Mouse (Mus musculus) intestine, embryonic 14.5 days (tissue): ENCODE data around the gene Zfp683. TPM values are rescaled to one million over a fixed set of nuclear protein-coding genes. Genes with fewer than 3 reads are reported as not detected.
A peak's percentile ranks its signal among the peaks of the same experiment; 100 is the strongest.

ENCODE experiments used
- ATAC-seq: fragments of 200-750 bp; cut with Nextera tagmentation; replicated peaks from 2 replicates; pipeline ENCODE4 v1.8.0; 2017; ENCODE audit warnings: low read depth, moderate number of reproducible peaks, moderate TSS enrichment, moderate library complexity; ENCODE audit not compliant: low FRiP score, low TSS enrichment
- DNase-seq: peaks from one replicate; pipeline ENCODE4 v3.0.0-alpha.2; 2018; ENCODE audit warnings: low spot score
- H3K27ac ChIP-seq: fragments of 300-500 bp; sonication (generic); 2 replicates; pipeline ENCODE4 v1.5.1; 2014; ENCODE audit warnings: low read depth, mild to moderate bottlenecking, control low read depth
- H3K27me3 ChIP-seq: fragments of 300-500 bp; sonication (generic); replicated peaks from 2 replicates; pipeline ENCODE4 v1.6.1; 2014; ENCODE audit warnings: low read length, control low read depth; ENCODE audit not compliant: control insufficient read depth, insufficient read depth
- H3K36me3 ChIP-seq: fragments of 300-500 bp; sonication (generic); 2 replicates; pipeline ENCODE4 v1.6.1; 2014; ENCODE audit warnings: low read length, control low read depth; ENCODE audit not compliant: control insufficient read depth, insufficient read depth
- H3K4me1 ChIP-seq: fragments of 300-500 bp; sonication (generic); replicated peaks from 2 replicates; pipeline ENCODE4 v1.6.1; 2014; ENCODE audit warnings: low read length, control low read depth, mixed read lengths; ENCODE audit not compliant: control insufficient read depth, insufficient read depth
- H3K4me2 ChIP-seq: fragments of 300-500 bp; sonication (generic); 2 replicates; pipeline ENCODE4 v1.6.1; 2014; ENCODE audit warnings: low read length
- H3K4me3 ChIP-seq: fragments of 300-500 bp; sonication (generic); 2 replicates; pipeline ENCODE4 v1.5.1; 2014; ENCODE audit warnings: low read depth, low read length, control low read depth, mixed read lengths
- H3K9ac ChIP-seq: fragments of 300-500 bp; sonication (generic); 2 replicates; pipeline ENCODE4 v1.6.1; 2014; ENCODE audit warnings: mild to moderate bottlenecking, low read length
- H3K9me3 ChIP-seq: fragments of 300-500 bp; sonication (generic); 2 replicates; pipeline ENCODE4 v1.6.1; 2016; ENCODE audit warnings: low read length, control low read depth; ENCODE audit not compliant: control insufficient read depth
- WGBS: fragments of 180-500 bp; shearing (Covaris S2); extraction: QIAGEN DNeasy Blood & Tissue Kit; methylation state at CpG from one replicate; pipeline ENCODE4 v1.1.7; 2014; 5-methylcytosine and 5-hydroxymethylcytosine counted together
- polyA plus RNA-seq: library from polyadenylated mRNA; unstranded; fragments of >200 nt; fragmentation: Nextera tagmentation; extraction: Ambion mirVana; gene quantifications from 2 replicates; pipeline ENCODE4 v1.2.1, GENCODE M21; 2014

Zfp683 gene
- polyA plus RNA-seq, 1 experiment from 2014 or later, result not detected

DNA sequence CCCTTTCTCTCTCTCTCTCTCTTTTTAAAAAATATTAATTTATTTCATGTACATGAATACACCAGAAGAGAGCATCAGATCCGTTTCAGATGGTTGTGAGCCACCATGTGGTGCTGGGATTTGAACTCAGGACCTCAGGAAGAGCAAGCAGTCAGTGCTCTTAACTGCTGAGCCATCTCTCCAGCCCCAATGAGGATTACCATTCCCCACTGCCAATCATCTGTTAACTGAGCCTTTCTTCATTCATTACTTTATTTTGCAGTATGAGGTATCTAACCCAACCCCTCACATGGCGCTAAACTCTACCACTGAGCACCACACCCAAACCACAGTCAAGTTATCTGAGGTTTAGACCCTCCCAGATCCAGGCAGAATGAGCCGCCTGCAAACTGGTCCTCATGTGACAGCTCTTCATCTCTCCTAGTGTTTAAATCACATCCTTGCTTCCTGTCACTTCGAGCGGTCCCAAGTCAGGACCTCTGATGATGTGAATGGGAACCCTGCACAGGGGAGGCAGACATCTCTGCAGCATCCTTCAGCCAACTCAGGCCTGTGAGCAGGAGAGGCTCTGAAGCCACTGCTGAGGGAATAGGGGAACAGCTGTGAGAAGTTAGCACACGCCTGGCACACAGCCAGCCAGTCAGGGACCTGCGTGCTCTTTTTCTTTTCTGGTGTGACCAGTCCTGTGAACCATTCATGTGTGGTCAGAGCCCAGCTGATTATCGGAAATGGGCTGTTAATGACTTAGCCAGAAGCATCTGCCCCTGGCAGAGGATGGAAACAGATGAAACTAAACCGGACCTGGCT, 12.1 kb upstream of the Zfp683 start:
- Histone ChIP-seq H3K9me3 (no peaks in the 10 kb centered on the region), H3K36me3 (no peaks in the 10 kb centered on the region), H3K4me3 (no peak overlapping the region), H3K27ac (no peak overlapping the region), H3K27me3 (no peaks in the 10 kb centered on the region), H3K4me2 (no peak overlapping the region), H3K4me1 (0 out of 2 replicates have a peak, but pooled peaks cover 4% of the 10 kb centered on the region), H3K9ac (no peak overlapping the region)
- WGBS, result 56% methylated on average over 9 of the region's 9 CpGs
- DNase-seq (no peak), ATAC-seq (no peak)

DNA sequence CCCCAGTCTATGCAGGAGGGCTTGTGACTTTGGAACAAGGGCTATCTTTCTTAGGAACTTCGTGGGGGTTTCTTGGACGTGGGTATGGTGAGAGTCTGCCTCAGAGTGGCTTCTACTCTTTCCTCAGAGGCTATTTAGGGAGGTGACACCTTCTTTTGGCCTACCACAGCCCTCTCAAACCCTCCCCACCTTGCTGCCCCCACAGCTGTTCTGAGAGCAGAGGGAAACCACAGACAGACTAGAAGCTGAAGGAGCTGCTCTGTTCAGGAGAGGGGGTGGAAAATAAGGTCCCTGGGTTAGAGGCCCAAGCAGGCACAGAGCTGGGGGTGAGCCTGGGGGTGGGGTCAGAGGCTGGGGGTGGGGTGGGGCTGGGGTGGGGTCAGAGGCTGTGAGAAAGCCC, 10.6 kb upstream of the Zfp683 start:
- no peak for DNase-seq
- Histone ChIP-seq H3K9me3 (no peaks in the 10 kb centered on the region), H3K36me3 (no peaks in the 10 kb centered on the region), H3K27me3 (no peaks in the 10 kb centered on the region), H3K4me2 (no peak overlapping the region), H3K4me3 (no peak overlapping the region), H3K27ac (no peak overlapping the region), H3K4me1 (0 out of 2 replicates have a peak, but pooled peaks cover 4% of the 10 kb centered on the region), H3K9ac (no peak overlapping the region)
- no peak for ATAC-seq
- 38% methylated on average over 2 of the region's 2 CpGs for WGBS

GRCm38 (mm10) chr4:134047648-134048047, 6.0 kb upstream of the Zfp683 start:
- no peak overlapping the region for H3K27ac ChIP-seq
- H3K4me1 ChIP-seq, result peaks cover 5% of the 10 kb centered on the region; the same call in 1 of the 2 replicates
- H3K36me3 ChIP-seq, result no peaks in the 10 kb centered on the region
- ATAC-seq (no peak), DNase-seq (no peak)
- 57% methylated on average over 5 of the region's 5 CpGs for WGBS
- no peak overlapping the region for H3K9ac ChIP-seq
- H3K9me3 ChIP-seq, result 0 out of 2 replicates have a peak, but pooled peaks cover 3% of the 10 kb centered on the region
- H3K27me3 ChIP-seq, result no peaks in the 10 kb centered on the region
- no peak overlapping the region for H3K4me2 ChIP-seq
- H3K4me3 ChIP-seq, result no peak overlapping the region

DNA sequence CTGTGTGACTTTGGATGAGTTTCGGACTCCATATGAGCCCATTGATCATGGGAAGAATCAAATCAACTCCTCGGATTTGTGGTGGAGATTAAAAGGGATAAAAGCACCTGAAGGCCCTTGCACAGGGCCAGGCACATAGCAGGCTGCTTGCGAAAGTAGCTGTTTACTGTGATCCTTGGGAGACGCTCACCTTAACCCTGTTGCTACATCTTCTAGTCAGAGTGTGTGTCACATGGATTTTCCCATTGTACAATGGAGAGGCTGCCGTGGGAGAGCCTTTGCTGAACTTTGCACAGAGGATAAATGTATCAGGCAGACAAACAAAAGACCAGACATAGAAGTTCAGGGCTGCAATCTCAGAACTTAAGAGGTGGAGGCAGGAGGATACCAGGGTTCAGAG, 1.7 kb upstream of the Zfp683 start:
- DNase-seq, result no peak
- Histone ChIP-seq H3K27me3 (no peaks in the 10 kb centered on the region), H3K9me3 (0 out of 2 replicates have a peak, but pooled peaks cover 3% of the 10 kb centered on the region), H3K4me2 (no peak overlapping the region), H3K36me3 (no peaks in the 10 kb centered on the region), H3K27ac (no peak overlapping the region), H3K9ac (no peak overlapping the region), H3K4me1 (peaks cover 7% of the 10 kb centered on the region; the same call in 1 of the 2 replicates), H3K4me3 (no peak overlapping the region)
- ATAC-seq, result no peak
- 76% methylated on average over 5 of the region's 5 CpGs for WGBS

DNA sequence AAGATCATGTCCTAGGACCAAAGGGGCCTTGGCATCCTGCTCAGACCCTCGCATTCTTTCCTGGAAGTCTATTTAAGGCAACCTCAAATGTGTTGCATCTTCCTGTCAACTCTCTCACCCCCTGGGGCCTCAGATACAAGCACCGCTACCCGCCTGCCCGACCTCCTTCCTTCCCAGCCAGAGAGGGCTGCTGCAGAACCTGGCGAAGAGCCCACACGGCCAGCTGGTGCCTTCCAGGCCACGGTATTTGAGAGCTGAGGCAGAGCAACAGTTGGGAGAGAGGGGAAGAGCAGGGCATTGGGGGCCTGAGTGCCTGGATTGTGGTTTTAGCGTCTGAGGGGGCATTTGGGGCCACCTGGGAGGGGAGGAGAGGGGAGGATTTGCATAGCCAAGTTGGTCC, 1.1 kb upstream of the Zfp683 start:
- ATAC-seq (no peak), DNase-seq (no peak)
- 24% methylated on average over 8 of the region's 8 CpGs for WGBS
- H3K4me2 ChIP-seq, result no peak overlapping the region
- H3K27me3 ChIP-seq, result no peaks in the 10 kb centered on the region
- H3K4me3 ChIP-seq, result no peak overlapping the region
- no peaks in the 10 kb centered on the region for H3K36me3 ChIP-seq
- peaks cover 7% of the 10 kb centered on the region; the same call in 1 of the 2 replicates for H3K4me1 ChIP-seq
- no peak overlapping the region for H3K27ac ChIP-seq
- no peak overlapping the region for H3K9ac ChIP-seq
- 0 out of 2 replicates have a peak, but pooled peaks cover 3% of the 10 kb centered on the region for H3K9me3 ChIP-seq

DNA sequence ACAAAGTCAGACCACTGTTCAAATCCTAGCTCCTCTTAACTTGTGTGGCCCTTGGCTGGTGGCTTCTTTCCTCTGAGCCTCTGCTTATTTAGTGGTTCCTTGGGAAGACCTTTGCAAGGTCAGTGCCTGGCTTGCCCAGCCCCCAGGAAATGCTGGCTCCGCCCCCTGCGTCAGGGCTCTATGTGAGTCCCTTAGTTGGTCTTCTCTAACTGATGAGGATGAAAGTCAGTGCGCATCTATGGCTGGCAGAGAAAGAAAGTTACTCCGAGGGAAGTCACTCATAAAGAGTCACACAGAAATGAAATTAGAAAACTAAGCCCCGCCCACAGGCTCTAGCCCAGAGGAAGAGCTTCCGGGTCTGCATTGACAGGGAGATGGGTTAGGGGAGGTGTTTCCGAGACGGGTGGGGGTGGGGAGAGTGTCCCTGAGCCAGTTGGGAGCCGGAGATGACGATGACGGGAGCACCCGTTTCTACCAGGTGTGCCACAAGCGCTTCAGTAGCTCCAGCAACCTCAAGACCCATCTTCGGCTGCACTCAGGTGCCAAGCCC, 4.6 kb downstream of the Zfp683 start:
- Histone ChIP-seq H3K36me3 (no peaks in the 10 kb centered on the region), H3K27me3 (no peaks in the 10 kb centered on the region), H3K4me3 (no peak overlapping the region), H3K9me3 (no peaks in the 10 kb centered on the region), H3K4me2 (peak overlapping the region; percentile 38), H3K4me1 (peaks cover 6% of the 10 kb centered on the region), H3K27ac (no peak overlapping the region), H3K9ac (no peak overlapping the region)
- WGBS, result 27% methylated on average over 14 of the region's 14 CpGs
- ATAC-seq (no peak), DNase-seq (no peak)

DNA sequence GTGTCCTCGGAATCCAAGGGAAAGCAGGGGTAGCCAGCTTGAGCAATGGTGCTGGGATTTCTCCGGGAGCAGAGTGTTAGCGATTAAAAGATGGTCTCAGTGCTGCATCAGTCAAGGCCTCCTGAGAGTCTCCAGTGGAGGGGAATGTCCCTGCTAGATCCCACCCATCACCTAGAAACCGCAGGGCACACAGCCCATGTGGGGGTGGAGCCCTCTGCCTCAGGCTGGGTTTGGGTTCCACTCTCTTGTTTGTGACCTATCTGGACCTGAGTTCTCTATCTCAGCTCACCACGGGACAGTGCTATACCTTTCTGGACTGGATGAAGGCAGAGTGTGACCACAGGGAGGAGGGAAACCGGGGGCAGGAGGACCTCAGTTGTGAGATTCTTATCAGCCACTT, 5.3 kb downstream of the Zfp683 start:
- Histone ChIP-seq H3K4me1 (peaks cover 6% of the 10 kb centered on the region), H3K9me3 (no peaks in the 10 kb centered on the region), H3K4me3 (no peak overlapping the region), H3K9ac (no peak overlapping the region), H3K27ac (no peak overlapping the region), H3K4me2 (no peak overlapping the region), H3K27me3 (no peaks in the 10 kb centered on the region), H3K36me3 (no peaks in the 10 kb centered on the region)
- no peak for ATAC-seq
- DNase-seq, result no peak
- WGBS, result 75% methylated on average over 6 of the region's 6 CpGs

DNA sequence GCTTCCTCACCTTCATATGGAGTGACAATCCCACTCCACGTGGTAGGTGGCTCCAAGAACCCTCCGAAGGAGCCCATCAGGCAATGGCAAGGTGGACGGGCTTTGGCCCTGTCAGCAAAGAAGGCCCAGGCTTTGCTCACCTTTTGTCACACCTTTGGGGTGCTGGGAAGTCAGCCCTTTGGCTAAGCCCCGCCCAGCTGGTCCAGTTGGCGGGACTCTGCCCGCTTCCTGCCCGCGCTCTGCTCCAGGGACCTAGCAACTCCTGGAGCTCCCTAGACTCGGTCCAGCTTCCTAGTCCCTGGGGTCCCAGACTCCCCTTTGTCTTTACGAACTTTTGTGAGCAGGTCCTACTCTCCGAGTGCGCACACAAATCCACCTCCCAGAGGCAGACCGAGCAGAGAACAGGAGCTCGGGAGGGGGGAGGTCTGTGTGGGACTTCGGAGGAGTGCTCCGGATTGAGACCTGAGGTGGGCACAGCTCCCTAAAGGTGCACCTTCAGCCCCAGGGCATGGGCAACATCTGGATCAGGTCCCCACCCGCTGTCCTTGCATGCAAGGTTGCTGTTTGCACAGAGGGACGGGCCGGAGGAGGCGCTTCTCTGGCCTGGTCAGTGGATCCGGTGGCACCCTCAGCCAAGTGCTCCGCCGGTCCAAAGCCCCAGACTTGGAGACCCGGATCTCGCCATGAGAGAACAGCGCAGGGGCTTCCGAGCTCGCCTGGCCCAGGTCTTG, 6.7 kb downstream of the Zfp683 start, which contains the start of gene Crybg2:
TSS of gene Crybg2 (plus strand) at position 681 of the 731 bp plus-strand sequence.
- Histone ChIP-seq H3K9me3 (no peaks in the 10 kb centered on the region), H3K9ac (no peak within 1 kb of the TSS), H3K4me2 (no peak within 1 kb of the TSS), H3K27ac (no peak within 1 kb of the TSS), H3K36me3 (no peaks in the 10 kb centered on the region), H3K4me3 (no peak within 1 kb of the TSS), H3K4me1 (peaks cover 6% of the 10 kb centered on the region), H3K27me3 (peaks cover 4% of the 10 kb centered on the region)
- 49% methylated on average over 28 of the region's 28 CpGs for WGBS
- no peak for ATAC-seq
- DNase-seq, result no peak
